Mouse (Mus musculus) heart, embryonic 10.5 days (tissue): ENCODE measurements around the gene Klk8. TPM values are rescaled to one million over a fixed set of nuclear protein-coding genes. Genes with fewer than 3 reads are reported as not detected.

Experiments used
- polyA plus RNA-seq: library from polyadenylated mRNA; unstranded; fragments of >200 nt; fragmentation: Nextera tagmentation; extraction: Ambion mirVana; gene quantifications from 2 replicates; pipeline ENCODE4 v1.2.1, GENCODE M21; 2016

Klk8 gene
- polyA plus RNA-seq, 1 experiment from 2014 or later: 28.5 TPM

Other genes starting within 250 kb of the Klk8 start
- gene Zfp658, start 235.3 kb upstream of the Klk8 start, polyA plus RNA-seq: 1.4 and 2.1 TPM in 2 replicates
- gene Zfp719, start 218.0 kb upstream of the Klk8 start, polyA plus RNA-seq: 9.7 and 10.0 TPM in 2 replicates
- gene Zfp819, start 190.4 kb upstream of the Klk8 start, polyA plus RNA-seq: 0.06 and 0.21 TPM in 2 replicates
- not detected in 2 replicates for gene Ceacam18, start 162.9 kb upstream of the Klk8 start, polyA plus RNA-seq
- 0.70 TPM in 1 of 2 replicates, not detected in the other for gene Siglece, start 137.4 kb upstream of the Klk8 start, polyA plus RNA-seq
- gene Ctu1, start 125.6 kb upstream of the Klk8 start, polyA plus RNA-seq: 9.0 and 12.0 TPM in 2 replicates
- gene Klk14, start 107.2 kb upstream of the Klk8 start, polyA plus RNA-seq: not detected in 2 replicates
- gene Klk13, start 85.0 kb upstream of the Klk8 start, polyA plus RNA-seq: 0.67 and 0.78 TPM in 2 replicates
- not detected in 2 replicates for gene Klk12, start 28.7 kb upstream of the Klk8 start, polyA plus RNA-seq
- gene Klk11, start 23.0 kb upstream of the Klk8 start, polyA plus RNA-seq: not detected in 2 replicates
- 0.20 and 0.28 TPM in 2 replicates for gene Klk10, start 16.5 kb upstream of the Klk8 start, polyA plus RNA-seq
- not detected in 2 replicates for gene Klk9, start 5.7 kb upstream of the Klk8 start, polyA plus RNA-seq
- gene Klk7, start 13.7 kb downstream of the Klk8 start, polyA plus RNA-seq: not detected in 2 replicates
- not detected in 2 replicates for gene Klk6, start 26.9 kb downstream of the Klk8 start, polyA plus RNA-seq
- 0.14 TPM in 1 of 2 replicates, not detected in the other for gene Klk5, start 44.4 kb downstream of the Klk8 start, polyA plus RNA-seq
- 0.10 TPM in 1 of 2 replicates, not detected in the other for gene Klk4, start 83.6 kb downstream of the Klk8 start, polyA plus RNA-seq
- gene Klk15, start 136.2 kb downstream of the Klk8 start, polyA plus RNA-seq: not detected in 2 replicates
- gene Klk1b8, start 153.1 kb downstream of the Klk8 start, polyA plus RNA-seq: not detected in 2 replicates
- not detected in 2 replicates for gene Klk1b1, start 169.2 kb downstream of the Klk8 start, polyA plus RNA-seq
- gene Klk1b9, start 178.5 kb downstream of the Klk8 start, polyA plus RNA-seq: not detected in 2 replicates
- not detected in 2 replicates for gene Klk1b11, start 198.3 kb downstream of the Klk8 start, polyA plus RNA-seq
- gene Klk1b26, start 214.6 kb downstream of the Klk8 start, polyA plus RNA-seq: not detected in 2 replicates